Mouse (Mus musculus) liver, adult 2 months (tissue): ENCODE measurements around the gene Arhgap6.

Source experiments
- CTCF ChIP-seq: fragments of 200-500 bp; IDR thresholded peaks from 2 replicates; pipeline ENCODE4 v1.5.1; 2011; ENCODE audit warnings: low read depth, low read length, control low read depth
- POLR2A ChIP-seq: fragments of 200-500 bp; IDR thresholded peaks from 2 replicates; pipeline ENCODE4 v1.6.1; 2011; ENCODE audit warnings: low read length, control low read depth; ENCODE audit not compliant: insufficient read depth; ENCODE audit errors: extremely low read depth

DNA sequence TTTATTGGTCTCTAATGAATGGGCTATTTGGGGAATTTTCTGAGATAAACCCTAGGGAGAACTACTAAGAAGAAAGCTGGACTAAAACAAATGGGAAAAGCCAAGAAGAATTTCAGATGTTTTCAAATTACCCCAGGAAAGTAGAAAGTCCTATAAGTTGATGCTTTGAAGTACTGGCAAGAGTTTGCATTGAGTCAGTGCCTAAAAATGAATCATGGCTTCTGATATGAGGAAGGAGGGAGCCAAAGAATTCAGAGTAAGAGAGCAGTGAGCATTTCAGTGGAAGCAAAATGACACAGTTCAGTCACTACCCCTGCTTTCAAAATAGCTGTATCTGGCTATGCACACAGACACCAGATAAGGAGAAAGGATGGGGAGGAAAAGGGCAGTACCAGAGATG, 461.8 kb downstream of the Arhgap6 start:
- no peak for TF ChIP-seq CTCF
- TF ChIP-seq POLR2A: no peak
